Mouse (Mus musculus): ENCODE data around the gene Prm2. TPM values are rescaled to one million over a fixed set of nuclear protein-coding genes. Genes with fewer than 3 reads are reported as not detected.

Gene Prm2
- total RNA-seq (2017): not detected in 2 replicates

GRCm38 (mm10) chr16:10796034-10796433 lies at the start of gene Prm2:
Gene Prm2 (minus strand): TSS chr16:10796134.
- no peak for ATAC-seq (replicated peaks in 1 of 2; ENCODE audit: insufficient read depth in 1 of 2, low FRiP score in 2 of 2, low TSS enrichment in 1 of 2, low read depth in 1 of 2, poor library complexity in 2 of 2, severe bottlenecking in 2 of 2)

GRCm38 (mm10) chr16:10844319-10844670 lies 48.4 kb upstream of the Prm2 start:
- peak; percentile 17 to 30 for ATAC-seq (replicated peaks in 1 of 2; ENCODE audit: insufficient read depth in 1 of 2, low FRiP score in 2 of 2, low TSS enrichment in 1 of 2, low read depth in 1 of 2, poor library complexity in 2 of 2, severe bottlenecking in 2 of 2)

GRCm38 (mm10) chr16:10843486-10844318 lies 47.8 kb upstream of the Prm2 start:
- ATAC-seq (replicated peaks in 1 of 2; ENCODE audit: insufficient read depth in 1 of 2, low FRiP score in 2 of 2, low TSS enrichment in 1 of 2, low read depth in 1 of 2, poor library complexity in 2 of 2, severe bottlenecking in 2 of 2): peak; percentile 87 to 94

- no peak for ATAC-seq (replicated peaks in 1 of 2; ENCODE audit: insufficient read depth in 1 of 2, low FRiP score in 2 of 2, low TSS enrichment in 1 of 2, low read depth in 1 of 2, poor library complexity in 2 of 2, severe bottlenecking in 2 of 2)
Measured at GRCm38 (mm10) chr16:10842282-10842855, 46.4 kb upstream of the Prm2 start.

- ATAC-seq (replicated peaks in 1 of 2; ENCODE audit: insufficient read depth in 1 of 2, low FRiP score in 2 of 2, low TSS enrichment in 1 of 2, low read depth in 1 of 2, poor library complexity in 2 of 2, severe bottlenecking in 2 of 2): no peak
Measured at GRCm38 (mm10) chr16:10840018-10840417, 44.1 kb upstream of the Prm2 start.

- ATAC-seq (replicated peaks in 1 of 2; ENCODE audit: insufficient read depth in 1 of 2, low FRiP score in 2 of 2, low TSS enrichment in 1 of 2, low read depth in 1 of 2, poor library complexity in 2 of 2, severe bottlenecking in 2 of 2): peak; percentile 65 to 86
Measured at GRCm38 (mm10) chr16:10838487-10839245, 42.7 kb upstream of the Prm2 start.

- ATAC-seq (replicated peaks in 1 of 2; ENCODE audit: insufficient read depth in 1 of 2, low FRiP score in 2 of 2, low TSS enrichment in 1 of 2, low read depth in 1 of 2, poor library complexity in 2 of 2, severe bottlenecking in 2 of 2): peak in 1 of 2 experiments; percentile 10; a peak in 1 of 4 replicates
Measured at GRCm38 (mm10) chr16:10837903-10838302, 42.0 kb upstream of the Prm2 start.

- ATAC-seq (replicated peaks in 1 of 2; ENCODE audit: insufficient read depth in 1 of 2, low FRiP score in 2 of 2, low TSS enrichment in 1 of 2, low read depth in 1 of 2, poor library complexity in 2 of 2, severe bottlenecking in 2 of 2): no peak
Measured at GRCm38 (mm10) chr16:10837250-10837649, 41.3 kb upstream of the Prm2 start.

GRCm38 (mm10) chr16:10836388-10836787 lies 40.5 kb upstream of the Prm2 start:
- ATAC-seq (replicated peaks in 1 of 2; ENCODE audit: insufficient read depth in 1 of 2, low FRiP score in 2 of 2, low TSS enrichment in 1 of 2, low read depth in 1 of 2, poor library complexity in 2 of 2, severe bottlenecking in 2 of 2): no peak

GRCm38 (mm10) chr16:10834911-10835587 lies 39.1 kb upstream of the Prm2 start, which contains the start of gene Rmi2:
Gene Rmi2 (plus strand): TSS chr16:10835059.
- ATAC-seq (replicated peaks in 1 of 2; ENCODE audit: insufficient read depth in 1 of 2, low FRiP score in 2 of 2, low TSS enrichment in 1 of 2, low read depth in 1 of 2, poor library complexity in 2 of 2, severe bottlenecking in 2 of 2): peak; percentile 71 to 79

- ATAC-seq (replicated peaks in 1 of 2; ENCODE audit: insufficient read depth in 1 of 2, low FRiP score in 2 of 2, low TSS enrichment in 1 of 2, low read depth in 1 of 2, poor library complexity in 2 of 2, severe bottlenecking in 2 of 2): no peak
Measured at GRCm38 (mm10) chr16:10834542-10834910, 38.6 kb upstream of the Prm2 start.

- no peak for ATAC-seq (replicated peaks in 1 of 2; ENCODE audit: insufficient read depth in 1 of 2, low FRiP score in 2 of 2, low TSS enrichment in 1 of 2, low read depth in 1 of 2, poor library complexity in 2 of 2, severe bottlenecking in 2 of 2)
Measured at GRCm38 (mm10) chr16:10828461-10828805, 32.5 kb upstream of the Prm2 start.

GRCm38 (mm10) chr16:10827766-10828460 lies 32.0 kb upstream of the Prm2 start:
- ATAC-seq (replicated peaks in 1 of 2; ENCODE audit: insufficient read depth in 1 of 2, low FRiP score in 2 of 2, low TSS enrichment in 1 of 2, low read depth in 1 of 2, poor library complexity in 2 of 2, severe bottlenecking in 2 of 2): 0 out of 4 replicates have a peak, but pooled peaks of 1 of the 2 experiments have one; percentile 27

GRCm38 (mm10) chr16:10827269-10827668 lies 31.3 kb upstream of the Prm2 start:
- ATAC-seq (replicated peaks in 1 of 2; ENCODE audit: insufficient read depth in 1 of 2, low FRiP score in 2 of 2, low TSS enrichment in 1 of 2, low read depth in 1 of 2, poor library complexity in 2 of 2, severe bottlenecking in 2 of 2): no peak

GRCm38 (mm10) chr16:10825840-10826239 lies 29.9 kb upstream of the Prm2 start:
- no peak for ATAC-seq (replicated peaks in 1 of 2; ENCODE audit: insufficient read depth in 1 of 2, low FRiP score in 2 of 2, low TSS enrichment in 1 of 2, low read depth in 1 of 2, poor library complexity in 2 of 2, severe bottlenecking in 2 of 2)

GRCm38 (mm10) chr16:10824536-10824935 lies 28.6 kb upstream of the Prm2 start:
- ATAC-seq (replicated peaks in 1 of 2; ENCODE audit: insufficient read depth in 1 of 2, low FRiP score in 2 of 2, low TSS enrichment in 1 of 2, low read depth in 1 of 2, poor library complexity in 2 of 2, severe bottlenecking in 2 of 2): no peak

GRCm38 (mm10) chr16:10821387-10821786 lies 25.5 kb upstream of the Prm2 start:
- no peak for ATAC-seq (replicated peaks in 1 of 2; ENCODE audit: insufficient read depth in 1 of 2, low FRiP score in 2 of 2, low TSS enrichment in 1 of 2, low read depth in 1 of 2, poor library complexity in 2 of 2, severe bottlenecking in 2 of 2)

Data from hematopoietic stem cell, adult 5-6 weeks (primary cell).